Mouse (Mus musculus) cerebellum, adult 18-20 months (tissue): Measurements from ENCODE around the gene Smc1b.

Experiments used
- DNase-seq, 2 experiments: peaks; one replicate each; pipeline ENCODE4 v3.0.0; 2021

Smc1b gene

GRCm38 (mm10) chr15:85131275-85132192 is at the start of gene Smc1b, which contains the start of gene Ribc2:
Smc1b (minus strand) TSS chr15:85131964.
Ribc2 (plus strand) TSS chr15:85132078.
- peak; percentile 41 to 55 for DNase-seq

- DNase-seq = no peak
Measured at GRCm38 (mm10) chr15:85180368-85180767, 48.6 kb upstream of the Smc1b start.

- no peak for DNase-seq
Measured at GRCm38 (mm10) chr15:85179528-85180180, 47.9 kb upstream of the Smc1b start.

GRCm38 (mm10) chr15:85178172-85178571 is 46.4 kb upstream of the Smc1b start:
- no peak for DNase-seq

GRCm38 (mm10) chr15:85177576-85177975 is 45.8 kb upstream of the Smc1b start:
- peak; percentile 42 to 64 for DNase-seq

GRCm38 (mm10) chr15:85174060-85174459 is 42.3 kb upstream of the Smc1b start:
- DNase-seq = no peak

- no peak for DNase-seq
Measured at GRCm38 (mm10) chr15:85173425-85173824, 41.7 kb upstream of the Smc1b start.

- no peak for DNase-seq
Measured at GRCm38 (mm10) chr15:85172054-85172453, 40.3 kb upstream of the Smc1b start.

- no peak for DNase-seq
Measured at GRCm38 (mm10) chr15:85167086-85167679, 35.4 kb upstream of the Smc1b start.

- no peak for DNase-seq
Measured at GRCm38 (mm10) chr15:85166433-85166933, 34.7 kb upstream of the Smc1b start.

- DNase-seq = no peak
Measured at GRCm38 (mm10) chr15:85162693-85163663, 31.2 kb upstream of the Smc1b start.

- DNase-seq = no peak
Measured at GRCm38 (mm10) chr15:85161416-85161815, 29.7 kb upstream of the Smc1b start.

GRCm38 (mm10) chr15:85156198-85156597 is 24.4 kb upstream of the Smc1b start:
- no peak for DNase-seq

- DNase-seq = no peak
Measured at GRCm38 (mm10) chr15:85154091-85154490, 22.3 kb upstream of the Smc1b start.

- no peak for DNase-seq
Measured at GRCm38 (mm10) chr15:85152577-85152976, 20.8 kb upstream of the Smc1b start.

GRCm38 (mm10) chr15:85151433-85151918 is 19.7 kb upstream of the Smc1b start:
- DNase-seq = peak; percentile 46 to 61

GRCm38 (mm10) chr15:85144249-85144648 is 12.5 kb upstream of the Smc1b start:
- DNase-seq = no peak

GRCm38 (mm10) chr15:85143747-85144146 is 12.0 kb upstream of the Smc1b start:
- DNase-seq = no peak

- no peak for DNase-seq
Measured at GRCm38 (mm10) chr15:85143161-85143560, 11.4 kb upstream of the Smc1b start.

- no peak for DNase-seq
Measured at GRCm38 (mm10) chr15:85142441-85142840, 10.7 kb upstream of the Smc1b start.

GRCm38 (mm10) chr15:85141290-85141689 is 9.5 kb upstream of the Smc1b start:
- DNase-seq = no peak

GRCm38 (mm10) chr15:85135143-85135542 is 3.4 kb upstream of the Smc1b start:
- no peak for DNase-seq
